Mouse (Mus musculus) lung, postnatal 36 days (tissue): ENCODE measurements around the gene Rassf4.

Experiments
- DNase-seq: peaks from one replicate; pipeline ENCODE4 v3.0.0; 2022; ENCODE audit warnings: mixed read lengths

Rassf4 gene

DNA sequence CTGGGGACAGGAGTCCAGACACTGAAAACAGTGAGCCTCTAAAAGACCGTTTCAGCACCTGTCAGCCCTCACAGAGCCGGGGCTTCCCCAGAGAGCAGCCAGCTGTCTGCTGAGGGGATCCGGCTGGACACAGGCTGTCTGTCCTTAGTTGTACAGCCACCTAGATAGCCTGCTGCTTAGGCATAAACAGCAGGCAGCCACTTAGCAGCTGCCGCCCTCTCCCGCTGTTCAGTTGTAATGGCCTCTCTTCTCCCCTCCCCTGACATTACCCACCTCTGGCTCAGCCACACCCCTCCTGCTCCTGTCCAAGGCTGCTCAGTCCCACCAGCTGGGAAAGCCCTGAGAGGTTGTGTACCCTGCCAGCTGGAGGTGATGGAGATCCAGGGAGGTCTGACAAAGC lies 2.7 kb downstream of the Rassf4 start:
- no peak for DNase-seq

DNA sequence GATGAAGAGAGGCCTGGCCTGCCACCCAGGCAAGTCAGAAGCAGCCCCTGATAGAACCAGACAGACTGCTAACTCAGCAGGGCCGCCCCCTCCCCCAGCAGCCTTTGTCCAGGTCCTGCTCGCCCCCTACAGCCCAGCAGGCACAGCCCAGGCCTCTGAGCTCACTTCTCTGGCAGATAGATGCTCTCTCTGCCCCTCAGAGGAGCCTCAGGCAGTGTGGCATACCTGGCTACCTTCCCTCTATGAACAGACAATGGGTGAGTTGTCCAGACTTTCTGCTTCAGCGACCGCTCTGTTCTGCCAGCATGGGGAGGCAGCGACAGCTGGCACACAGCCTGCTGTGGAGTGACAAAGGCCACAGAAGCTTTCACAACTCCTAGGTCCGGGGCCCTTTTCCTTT lies 3.6 kb downstream of the Rassf4 start:
- DNase-seq = no peak

DNA sequence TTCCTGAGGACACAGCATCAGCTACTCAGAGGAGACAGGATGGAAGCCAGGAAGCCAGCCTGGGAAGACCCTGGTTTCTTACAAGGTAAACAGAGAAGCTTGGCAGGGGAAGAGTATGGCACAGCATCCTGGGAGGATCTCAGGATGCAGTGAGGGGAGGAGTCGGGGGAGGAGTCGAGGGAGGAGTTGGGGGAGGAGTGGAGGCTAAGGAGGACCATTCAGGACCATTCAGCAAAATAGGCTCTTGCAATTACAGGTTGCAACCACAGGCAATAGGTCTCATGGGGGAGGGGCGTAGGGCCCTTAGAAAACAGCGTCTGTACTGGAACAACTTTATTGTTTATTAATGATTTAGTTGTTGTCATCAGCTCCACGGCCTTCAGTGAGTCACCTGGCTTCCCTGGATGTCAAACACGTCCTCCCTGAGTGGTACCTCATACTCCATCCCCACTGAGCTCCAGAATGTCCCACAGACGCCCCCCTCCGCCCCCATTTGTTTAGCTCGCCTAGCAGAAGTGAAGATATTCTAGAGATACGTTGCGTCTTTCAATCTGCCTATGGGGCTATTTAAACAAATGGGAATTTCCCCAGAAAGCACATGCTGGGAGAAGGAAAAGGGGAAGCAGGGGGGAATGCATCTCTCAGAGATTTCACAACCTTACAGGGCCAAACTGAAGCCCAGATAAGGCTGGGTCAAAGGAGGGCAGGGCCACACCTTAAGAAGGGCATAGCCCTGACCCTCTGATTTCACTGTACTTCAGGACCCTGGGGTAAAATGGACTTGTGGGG lies 4.9 kb downstream of the Rassf4 start:
- DNase-seq = no peak

DNA sequence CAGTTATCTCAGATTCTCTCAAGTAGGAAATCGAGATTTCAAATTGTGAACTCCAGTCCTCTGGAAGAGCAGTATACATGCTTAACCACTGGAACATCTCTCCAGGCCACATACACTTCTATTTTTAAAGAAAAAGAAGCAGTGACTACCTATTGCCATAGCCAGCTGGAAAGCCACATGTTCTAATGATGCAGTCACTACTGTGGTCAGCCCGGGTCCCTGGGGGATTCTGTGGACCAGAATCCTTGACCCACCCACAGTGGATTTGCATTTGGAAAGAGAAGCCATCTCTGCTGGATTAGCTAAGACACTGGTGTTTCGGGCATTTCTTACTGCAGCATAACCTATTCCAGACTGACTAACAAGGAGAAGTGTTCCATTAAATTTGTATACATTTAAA lies 6.4 kb downstream of the Rassf4 start:
- no peak for DNase-seq

DNA sequence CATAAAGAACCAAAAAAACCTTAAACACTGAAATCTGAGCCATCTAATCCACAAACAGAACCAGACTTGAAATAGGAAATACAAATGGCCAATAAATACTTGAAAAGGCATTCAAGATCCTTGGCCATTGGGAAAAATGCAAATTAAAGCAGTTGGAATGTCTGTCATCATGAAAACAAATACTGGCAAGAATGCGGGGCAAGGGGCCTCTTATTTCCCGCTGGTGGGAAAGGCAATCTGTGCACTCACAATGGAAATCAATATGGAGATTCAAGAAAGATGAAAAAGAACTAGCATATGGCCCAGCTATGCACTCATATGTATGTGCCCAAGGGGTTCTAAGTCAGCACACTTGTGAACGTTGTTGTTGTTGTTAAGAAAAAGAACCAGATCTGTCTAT lies 6.9 kb downstream of the Rassf4 start:
- no peak for DNase-seq

DNA sequence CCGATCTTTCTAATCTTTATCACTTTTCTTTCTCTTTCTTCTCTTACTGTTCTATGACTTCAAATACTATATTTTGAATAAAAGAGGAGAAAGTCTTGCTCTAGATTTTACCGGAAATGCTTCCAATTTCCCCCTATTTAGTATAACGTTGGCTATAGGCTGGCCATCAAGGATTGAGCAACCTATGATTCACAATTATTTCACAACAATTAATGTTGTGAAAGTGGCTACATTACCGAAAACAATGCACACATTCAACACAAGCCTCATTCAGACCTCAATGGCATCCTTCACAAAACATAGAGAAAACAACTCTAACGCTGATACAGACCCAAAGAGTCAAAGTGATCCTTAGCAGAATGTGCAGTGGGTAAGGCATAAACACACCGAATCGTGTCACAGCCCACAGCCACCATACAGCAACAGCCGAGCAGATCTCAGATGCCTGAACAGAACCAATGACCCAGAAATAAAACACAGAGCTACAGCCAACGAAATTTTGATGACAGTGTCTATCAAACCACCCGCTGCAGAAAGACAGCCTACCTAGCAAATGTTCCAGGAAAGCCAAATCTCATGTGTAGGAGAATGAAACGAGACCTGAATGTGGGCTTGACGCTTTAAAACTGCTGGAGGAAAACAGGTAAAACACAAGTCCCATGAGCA lies 7.5 kb downstream of the Rassf4 start:
- DNase-seq = no peak

DNA sequence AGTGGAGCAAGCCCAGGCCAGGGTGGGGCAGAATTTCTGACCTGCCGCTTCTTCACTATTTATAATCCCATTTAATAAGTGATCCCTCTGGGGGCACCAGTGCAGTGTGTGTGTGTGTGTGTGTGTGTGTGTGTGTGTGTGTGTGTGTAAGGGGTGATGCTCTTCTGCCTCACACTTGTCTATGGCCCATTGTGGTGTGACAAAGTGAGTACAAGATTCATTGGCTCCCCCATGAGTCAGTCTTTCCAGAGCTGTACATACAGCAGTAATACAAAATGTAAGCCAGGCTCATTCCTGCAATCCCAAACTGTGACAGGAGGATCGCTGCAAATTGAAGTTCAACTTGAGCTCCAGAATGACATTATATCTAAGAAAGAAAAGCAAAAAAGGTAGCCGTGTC lies 8.9 kb downstream of the Rassf4 start:
- no peak for DNase-seq

DNA sequence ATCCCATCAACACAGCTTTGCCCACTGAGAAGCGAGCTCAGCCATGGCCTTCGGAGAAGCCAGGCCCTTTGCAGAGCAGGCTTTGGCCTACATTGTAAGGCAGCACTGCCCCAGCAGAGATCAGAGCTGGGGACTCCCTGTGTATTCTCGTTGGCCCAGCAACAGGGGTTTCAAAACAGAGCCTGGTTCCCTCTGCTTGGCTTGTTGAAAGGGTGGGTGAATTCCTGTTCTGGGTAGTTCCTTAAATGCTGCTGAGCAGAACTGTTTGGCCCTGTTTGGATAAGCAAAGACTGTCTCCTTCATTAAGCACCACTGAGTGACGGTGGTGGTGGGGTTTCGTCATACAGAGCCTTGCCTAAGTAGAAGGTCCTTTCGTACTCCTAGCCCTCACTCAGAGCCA lies 9.7 kb downstream of the Rassf4 start:
- peak; percentile 61 for DNase-seq

DNA sequence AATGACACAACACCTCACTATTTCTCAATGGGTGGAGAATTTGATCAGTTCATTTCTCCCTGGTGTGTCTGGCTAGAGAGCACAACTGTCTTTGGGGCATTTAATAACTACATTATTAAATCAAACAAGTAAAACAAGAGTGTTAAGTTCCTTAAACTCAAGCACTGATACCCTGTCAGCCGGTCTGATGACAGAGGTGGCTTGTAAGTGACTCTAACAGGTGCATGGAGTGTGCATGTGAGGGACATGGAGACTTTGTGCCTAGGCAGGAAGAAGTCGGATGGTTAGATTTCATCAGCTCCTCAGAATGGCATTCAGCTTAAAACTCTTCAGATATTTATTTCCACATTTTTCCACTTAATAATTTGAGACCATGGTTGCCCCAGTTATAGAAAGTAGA lies 10.4 kb downstream of the Rassf4 start:
- DNase-seq = no peak

DNA sequence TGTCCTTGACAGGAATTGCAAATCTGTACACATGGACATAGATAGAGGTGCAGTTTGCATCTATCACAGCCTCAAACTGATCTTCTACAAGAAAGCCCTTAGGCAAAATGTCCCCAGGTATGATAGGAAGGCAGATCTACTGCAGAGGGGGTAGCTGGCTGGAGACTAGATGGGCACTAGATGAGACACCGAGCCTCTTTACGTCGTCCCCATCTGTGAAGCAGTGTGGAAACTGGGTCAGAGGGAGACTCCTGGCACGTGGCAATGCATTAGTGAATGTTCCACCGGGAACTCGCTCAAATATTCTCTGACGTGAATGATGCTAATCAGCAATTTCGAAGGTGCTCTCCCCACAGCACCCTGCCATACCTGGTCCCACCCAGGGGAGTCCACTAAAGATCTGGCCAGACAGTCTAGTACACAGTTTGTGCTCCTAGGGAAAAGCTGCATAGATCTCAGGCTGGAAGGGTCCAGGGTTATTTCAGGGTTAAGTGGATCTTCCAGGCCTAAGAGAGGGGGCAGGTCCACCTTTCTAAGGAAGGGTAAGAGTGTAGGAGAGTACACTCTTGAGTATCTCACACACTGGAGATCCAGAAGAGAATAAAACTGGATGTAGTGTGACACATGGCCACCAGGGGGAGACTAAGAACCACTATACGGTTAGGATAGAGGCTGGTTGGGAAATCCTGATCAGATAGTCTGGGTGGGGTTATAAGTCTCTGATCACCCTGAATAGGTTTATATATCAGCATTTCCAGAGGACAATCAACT lies 19.9 kb downstream of the Rassf4 start:
- peak; percentile 86 for DNase-seq

DNA sequence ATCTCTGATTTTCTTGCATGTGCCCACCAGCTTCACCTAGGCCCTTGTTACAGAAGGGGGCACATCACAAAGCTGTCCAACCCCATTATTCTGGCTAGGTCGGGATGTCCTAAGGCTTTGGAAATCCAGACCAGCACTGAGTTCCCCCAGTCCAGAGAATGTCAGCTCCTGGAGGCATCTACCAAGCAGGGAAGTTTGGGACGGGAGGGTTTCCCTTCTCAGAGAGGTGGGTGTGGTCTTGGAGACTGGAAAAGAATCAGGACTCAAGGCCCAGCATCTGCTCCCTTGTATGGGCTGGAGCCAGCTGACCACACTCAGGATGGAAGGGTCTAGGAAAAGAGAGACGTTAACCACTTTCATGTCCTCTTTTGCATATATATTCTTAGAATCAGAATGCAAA lies 20.6 kb downstream of the Rassf4 start:
- DNase-seq = no peak

DNA sequence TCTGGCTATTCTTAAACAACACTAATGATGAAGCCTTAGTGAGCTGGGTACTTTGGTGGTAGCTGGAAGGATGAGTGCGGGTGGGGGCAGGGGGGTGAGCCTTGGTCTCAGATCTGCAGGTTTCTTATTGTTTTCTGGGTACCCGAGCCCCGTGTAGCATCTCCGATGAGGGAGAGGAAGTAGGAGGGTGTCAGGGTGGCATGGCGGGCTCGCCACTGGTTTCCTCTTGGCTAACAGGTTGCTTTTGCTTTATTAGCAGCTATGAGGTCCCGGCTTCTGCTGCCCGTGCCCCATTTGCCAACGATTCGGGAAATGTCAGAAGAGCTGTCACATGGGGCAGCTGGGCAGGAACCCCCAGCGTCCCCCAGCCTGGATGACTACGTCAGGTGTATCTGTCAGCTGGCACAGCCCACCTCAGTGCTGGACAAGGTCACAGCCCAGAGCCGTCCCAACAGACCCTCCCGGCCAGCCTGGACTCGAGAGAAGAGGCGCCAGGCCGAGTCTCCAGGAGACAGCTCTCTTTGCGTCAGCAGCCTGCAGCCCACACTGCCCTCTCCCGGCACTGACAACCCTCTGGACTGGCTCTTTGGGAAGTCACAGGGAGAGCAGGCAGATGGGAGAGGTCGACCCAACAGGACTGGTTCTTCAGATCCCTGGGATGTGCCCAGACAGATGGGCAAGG lies 22.2 kb downstream of the Rassf4 start:
- DNase-seq = peak; percentile 85

DNA sequence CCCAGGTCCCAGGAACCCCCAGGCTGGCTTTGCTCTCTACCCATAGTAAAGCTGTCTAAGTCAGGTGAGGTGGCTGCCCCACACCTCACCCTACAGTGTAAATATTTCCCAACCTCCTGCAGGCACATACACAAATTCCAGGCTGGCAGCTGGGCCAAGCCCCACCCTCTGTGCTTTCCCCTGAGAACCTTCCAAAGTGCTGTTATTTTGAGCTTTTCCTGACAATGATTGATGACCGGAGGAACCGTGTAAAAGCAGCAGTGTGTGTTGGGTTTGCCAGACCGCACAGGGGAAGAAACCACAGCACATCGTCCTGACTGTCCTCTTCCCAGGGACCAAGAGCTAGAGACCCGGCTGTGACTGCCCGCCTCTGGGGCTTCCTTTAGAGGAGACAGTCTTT lies 23.3 kb downstream of the Rassf4 start, which contains the start of gene Depp1:
Depp1 (plus strand) TSS at position 204 of the 400 bp plus-strand sequence.
- peak; percentile 92 for DNase-seq

DNA sequence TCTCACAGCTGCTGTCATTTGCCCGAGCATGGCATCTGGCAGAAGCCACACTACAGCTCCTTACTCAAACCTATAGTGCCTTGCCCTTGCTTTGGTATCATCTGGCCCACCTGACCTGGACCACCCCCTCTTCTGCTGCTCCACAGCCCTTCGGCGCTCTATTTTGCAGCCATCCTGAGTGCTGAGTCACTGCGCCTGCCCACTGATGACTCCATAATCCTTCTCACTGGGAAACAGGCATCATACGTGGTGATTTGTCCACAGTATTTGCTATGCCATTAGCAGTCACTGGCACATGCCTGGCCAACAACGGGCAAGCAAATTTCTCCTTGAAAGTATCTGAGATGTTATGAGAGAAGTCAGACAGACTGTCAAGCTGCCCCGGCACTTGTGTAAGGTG lies 23.9 kb downstream of the Rassf4 start:
- DNase-seq = no peak

DNA sequence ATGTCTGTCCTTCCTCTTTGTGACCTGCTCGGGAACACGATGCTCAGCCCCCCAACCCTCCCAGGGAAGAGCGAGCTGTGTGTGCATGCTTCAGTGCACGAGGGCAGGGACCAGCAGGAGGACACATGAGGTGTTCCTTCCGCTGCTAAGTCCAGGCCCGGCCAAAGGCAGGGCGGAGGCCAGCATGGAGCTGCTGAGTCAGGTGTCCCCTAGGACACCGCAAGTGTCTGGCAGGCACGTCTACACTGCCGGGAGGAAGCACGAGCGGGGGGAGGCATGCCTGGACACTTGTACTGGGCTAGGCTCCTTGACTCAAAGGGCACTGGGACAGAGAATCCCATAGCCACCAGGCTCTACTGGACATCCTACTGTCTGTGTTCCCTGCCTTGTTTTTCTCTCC lies 26.0 kb downstream of the Rassf4 start:
- DNase-seq = no peak

DNA sequence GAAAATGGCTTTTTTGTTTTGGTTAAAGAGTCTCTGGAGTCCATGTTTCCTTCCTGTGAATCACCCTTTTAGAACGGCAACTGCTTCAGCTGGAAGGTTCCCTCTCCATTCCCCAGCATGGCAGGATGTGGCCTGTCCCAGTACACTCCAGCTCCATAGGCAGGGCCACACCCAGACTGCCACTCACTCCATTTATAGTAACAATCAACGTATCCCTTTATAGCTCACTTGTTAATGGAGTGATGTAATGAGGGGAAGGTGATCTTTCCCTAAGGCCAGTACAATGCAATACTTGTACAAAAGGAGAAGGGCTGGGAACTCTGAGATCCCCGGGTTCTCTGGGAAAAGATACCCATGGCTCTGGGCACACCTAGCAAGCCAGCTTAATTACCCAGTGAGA lies 29.4 kb downstream of the Rassf4 start:
- peak; percentile 71 for DNase-seq

DNA sequence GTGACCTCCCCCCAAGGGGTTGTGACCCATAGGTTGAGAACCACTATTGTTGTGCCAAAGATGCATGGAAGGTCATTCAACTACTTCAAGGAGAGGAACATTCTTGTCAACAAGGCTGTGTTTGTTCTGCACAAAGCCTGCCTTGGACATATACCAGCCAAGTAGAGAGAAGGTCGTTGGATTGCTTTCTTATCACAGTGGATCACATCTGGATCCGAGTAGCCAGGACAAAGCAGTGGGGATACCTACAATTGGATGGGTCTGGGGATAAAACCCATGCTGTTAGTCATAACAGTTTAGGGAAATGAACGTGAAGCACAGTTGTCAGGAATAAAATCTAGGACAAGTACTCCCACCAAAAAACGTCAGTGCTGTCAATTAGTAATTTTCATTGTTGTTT lies 29.9 kb downstream of the Rassf4 start:
- no peak for DNase-seq

DNA sequence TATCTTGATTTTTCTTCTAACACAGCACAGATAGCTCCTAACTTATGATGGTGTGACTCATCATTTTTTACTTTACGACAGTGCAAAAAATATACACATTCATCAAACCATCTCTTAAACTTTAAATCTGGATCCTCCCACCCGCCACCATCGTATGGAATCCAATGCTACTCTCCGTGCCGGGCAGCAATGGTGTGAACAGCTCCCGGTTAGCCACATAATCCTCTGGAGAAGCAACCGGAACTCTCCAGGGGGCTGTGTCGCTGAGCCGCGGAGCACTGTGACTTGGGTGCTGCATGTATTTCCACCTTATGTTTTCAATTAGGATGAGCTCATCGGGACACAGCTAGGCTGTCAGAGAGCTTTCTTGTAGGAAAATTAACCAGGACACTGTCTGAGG lies 30.8 kb downstream of the Rassf4 start:
- DNase-seq = no peak

DNA sequence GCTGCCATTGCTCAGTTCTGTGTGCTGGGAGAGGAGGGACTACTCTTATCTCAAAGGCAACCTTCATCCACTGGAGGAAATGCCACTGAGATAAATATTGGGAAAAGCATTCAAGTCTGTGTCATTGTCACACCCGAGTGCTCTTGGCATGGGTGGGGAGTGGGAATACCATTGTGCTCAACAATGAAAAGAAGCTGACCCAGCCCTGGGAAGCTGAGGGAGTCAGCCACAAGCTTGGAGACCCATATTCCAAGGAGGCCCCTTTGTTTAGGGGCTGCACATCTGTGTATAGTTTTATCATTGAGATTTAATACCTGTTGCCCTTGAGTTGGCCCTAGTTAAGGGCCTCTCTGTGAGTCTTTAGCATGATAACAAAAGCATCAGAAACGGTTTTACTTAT lies 34.1 kb downstream of the Rassf4 start:
- peak; percentile 77 for DNase-seq

DNA sequence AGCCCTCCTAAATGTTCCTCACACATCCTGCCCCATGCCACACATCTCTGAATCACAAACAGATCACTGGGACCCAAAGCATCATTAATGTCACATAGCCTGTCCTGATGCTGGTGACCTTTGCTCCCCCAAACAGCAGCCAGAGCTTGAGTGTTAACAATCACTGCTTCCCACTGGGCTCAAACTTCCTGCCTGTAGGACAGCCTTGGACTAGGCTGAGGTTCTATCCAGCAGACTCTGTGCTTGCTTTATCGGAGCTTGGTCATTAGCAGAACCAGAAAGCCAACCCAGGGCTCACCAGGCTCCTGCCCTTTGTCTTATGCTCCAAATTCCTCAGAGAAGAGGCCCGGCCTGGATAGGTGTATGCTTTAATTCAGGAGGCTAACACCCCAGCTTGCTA lies 34.9 kb downstream of the Rassf4 start:
- no peak for DNase-seq

DNA sequence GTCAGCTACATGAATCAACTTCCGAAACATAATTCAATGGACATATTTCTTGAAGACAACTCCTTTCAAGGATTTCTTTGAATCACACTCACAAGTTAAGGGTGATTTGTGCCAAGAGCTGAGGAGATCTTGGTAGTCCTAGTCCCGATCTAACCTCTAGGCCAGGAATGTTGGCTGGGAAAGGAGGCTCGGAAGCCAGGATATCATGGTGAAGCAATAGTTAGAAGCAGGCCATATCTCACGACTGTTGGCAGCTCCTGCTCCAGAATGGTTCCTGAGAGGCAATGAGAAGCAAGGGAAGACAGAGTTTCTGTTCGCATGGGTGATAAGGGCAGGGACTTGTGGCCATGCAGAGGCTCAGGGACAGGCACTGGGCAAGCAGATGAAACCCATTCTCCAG lies 36.3 kb downstream of the Rassf4 start:
- peak; percentile 59 for DNase-seq

DNA sequence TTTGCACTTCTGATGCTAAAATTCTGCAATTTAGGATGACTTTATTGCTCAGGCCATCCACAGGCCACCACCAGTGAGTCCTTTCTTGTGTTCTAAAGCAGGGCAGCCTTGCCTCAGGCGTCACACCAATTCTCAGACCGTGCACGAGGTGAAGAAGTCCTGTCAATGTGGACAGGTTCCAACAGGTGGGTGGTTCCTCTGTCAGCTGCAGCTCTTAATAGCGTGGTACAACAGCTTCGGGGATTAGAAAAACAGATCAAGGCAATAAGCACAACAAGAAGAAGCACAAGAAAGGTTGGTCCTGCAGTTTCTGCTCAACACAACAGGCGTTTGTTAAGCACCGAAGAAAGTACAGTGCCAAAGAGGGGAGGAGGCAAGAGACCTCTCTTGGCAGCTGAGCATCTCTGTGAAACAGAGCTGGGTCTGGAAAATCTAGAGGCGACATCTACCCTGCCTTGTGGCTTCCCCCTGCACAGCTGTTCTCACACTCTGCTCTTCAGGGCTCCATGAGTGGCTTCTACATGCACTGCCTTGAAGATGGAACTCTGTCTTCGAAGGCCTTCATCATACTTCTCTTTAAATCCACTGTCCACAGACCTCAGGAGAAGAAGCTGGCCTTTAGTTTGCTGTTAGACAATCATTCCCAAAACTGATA lies 37.0 kb downstream of the Rassf4 start:
- DNase-seq = no peak
